Mouse (Mus musculus): ENCODE data around the gene Rslcan18. TPM values are rescaled to one million over a fixed set of nuclear protein-coding genes. Genes with fewer than 3 reads are reported as not detected.

The Rslcan18 gene
- total RNA-seq, 4 experiments from 2014 or later = 0.25 to 0.78 (median 0.54) TPM

Other genes starting within 250 kb of the Rslcan18 start
- 1 to 10 TPM; 1.4 to 3.0 (median 2.3) TPM for gene Gm10767, start 211.3 kb downstream of the Rslcan18 start, total RNA-seq (2022)
- 1 to 10 TPM; 4.2 to 5.4 (median 4.7) TPM for gene Zfp712, start 55.1 kb downstream of the Rslcan18 start, total RNA-seq (2022)
- 1 to 10 TPM; 2.2 to 2.7 (median 2.6) TPM for gene Zfp708, start 18.3 kb downstream of the Rslcan18 start, total RNA-seq (2022)
- 1 to 10 TPM; 3.1 to 4.3 (median 3.5) TPM for gene Gm28557, start 7.7 kb downstream of the Rslcan18 start, total RNA-seq (2022)
- 10 to 100 TPM in 2 of 4 experiments, 1 to 10 TPM in 2; 8.4 to 13.8 (median 11.4) TPM for gene Zfp759, start 5.4 kb upstream of the Rslcan18 start, total RNA-seq (2022)
- gene Rsl1, start 56.9 kb upstream of the Rslcan18 start, total RNA-seq (2022) = 1 to 10 TPM; 4.7 to 7.2 (median 5.8) TPM
- 1 to 10 TPM; 2.3 to 4.3 (median 3.8) TPM for gene Zfp455, start 78.2 kb upstream of the Rslcan18 start, total RNA-seq (2022)
- gene Zfp458, start 162.2 kb upstream of the Rslcan18 start, total RNA-seq (2022) = 10 to 100 TPM; 18.2 to 26.5 (median 23.8) TPM
- gene Zfp457, start 190.2 kb upstream of the Rslcan18 start, total RNA-seq (2022) = 1 to 10 TPM; 5.0 to 9.0 (median 6.3) TPM
- gene Zfp595, start 216.3 kb upstream of the Rslcan18 start, total RNA-seq (2022) = 1 to 10 TPM; 3.2 to 4.3 (median 3.9) TPM
- 1 to 10 TPM in 2 of 4 experiments, not detected in 2; 1.1 to 3.2 TPM for gene Gm28044, start 244.3 kb upstream of the Rslcan18 start, total RNA-seq (2022)
- gene Zfp953, start 244.3 kb upstream of the Rslcan18 start, total RNA-seq (2022) = 1 to 10 TPM; 1.1 to 2.0 (median 1.3) TPM